26 mouse cellular contexts compared by ENCODE assay signal in genomic region chr5:9166366-9166765, GRCm38 (mm10).
"Had no signal": no experiment of that assay in that cellular context is flagged by ENCODE, and none has a peak within 500 bp of the region (broad histone marks: within the 10 kb centered on the region; RNA-seq: fewer than 3 reads in every experiment).

No protein-coding gene starts in this region.

- H3K27me3 ChIP-seq: heart, embryonic 12.5 days; hindbrain, embryonic 13.5 days; hindbrain, embryonic 15.5 days; kidney, embryonic 15.5 days; limb, embryonic 13.5 days; limb, embryonic 15.5 days had no signal

- H3K4me3 ChIP-seq: gastrocnemius, adult 2 months; heart, embryonic 10.5 days; heart, embryonic 12.5 days; hindbrain, embryonic 13.5 days; hindbrain, embryonic 15.5 days; kidney, embryonic 15.5 days; layer of hippocampus, adult 2 months; limb, embryonic 13.5 days; limb, embryonic 15.5 days had no signal

- H3K4me1 ChIP-seq: kidney, embryonic 15.5 days had no signal

- H3K9ac ChIP-seq: heart, embryonic 12.5 days; hindbrain, embryonic 13.5 days; hindbrain, embryonic 15.5 days; kidney, embryonic 15.5 days; limb, embryonic 13.5 days; limb, embryonic 15.5 days; liver, embryonic 14.5 days had no signal

- H3K36me3 ChIP-seq: heart, embryonic 10.5 days; heart, embryonic 12.5 days; hindbrain, embryonic 13.5 days; hindbrain, embryonic 15.5 days; kidney, embryonic 15.5 days; limb, embryonic 13.5 days; limb, embryonic 15.5 days had no signal

- H3K27ac ChIP-seq: gastrocnemius, adult 2 months; heart, embryonic 10.5 days; hindbrain, embryonic 13.5 days; hindbrain, embryonic 15.5 days; hindbrain, postnatal 0 days; kidney, embryonic 15.5 days; layer of hippocampus, adult 2 months; limb, embryonic 13.5 days; limb, embryonic 15.5 days; liver, embryonic 14.5 days had no signal

- ATAC-seq: hindbrain, postnatal 0 days; intestine, embryonic 16.5 days had no signal

- H3K4me2 ChIP-seq: heart, embryonic 12.5 days; hindbrain, embryonic 13.5 days; hindbrain, embryonic 15.5 days; kidney, embryonic 15.5 days; limb, embryonic 13.5 days; limb, embryonic 15.5 days; liver, embryonic 11.5 days had no signal

- DNase-seq: gastrocnemius, adult 2 months; gastrocnemius, postnatal 10 days; gastrocnemius, postnatal 25 days; heart, adult 18-20 months; heart, postnatal 14 days; heart, postnatal 36 days; kidney, adult 11 months; kidney, adult 2 months; kidney, adult 9 months; kidney, postnatal 10 days; kidney, postnatal 25 days; kidney, postnatal 4 days; layer of hippocampus, postnatal 36 days; left cerebral cortex, postnatal 4 days had no signal

- H3K9me3 ChIP-seq: heart, embryonic 10.5 days; heart, embryonic 12.5 days; hindbrain, embryonic 13.5 days; hindbrain, embryonic 15.5 days; kidney, embryonic 15.5 days; limb, embryonic 13.5 days; limb, embryonic 15.5 days had no signal
